Mouse (Mus musculus) c-Kit-positive CD71-negative TER-119-negative erythroid progenitor cells, embryonic 14.5 days (primary cell): Measurements from ENCODE around the gene Camta1.
A peak's percentile ranks its signal among the peaks of the same experiment; 100 is the strongest.

ENCODE experiments used
- DNase-seq: peaks from one replicate; pipeline ENCODE4 v3.0.0-alpha.2; 2013; ENCODE audit warnings: low read depth

Camta1 gene

GRCm38 (mm10) chr4:150990148-150990547 lies 871.5 kb downstream of the Camta1 start:
- no peak for DNase-seq

GRCm38 (mm10) chr4:150980153-150980552 lies 881.5 kb downstream of the Camta1 start:
- DNase-seq: no peak

- no peak for DNase-seq
Observed at GRCm38 (mm10) chr4:150979455-150979854, 882.2 kb downstream of the Camta1 start.

- DNase-seq: no peak
Observed at GRCm38 (mm10) chr4:150978156-150978910, 883.3 kb downstream of the Camta1 start.

- no peak for DNase-seq
Observed at GRCm38 (mm10) chr4:150975145-150975544, 886.5 kb downstream of the Camta1 start.

GRCm38 (mm10) chr4:150973264-150973663 lies 888.4 kb downstream of the Camta1 start:
- DNase-seq: no peak

- no peak for DNase-seq
Observed at GRCm38 (mm10) chr4:150968956-150969355, 892.7 kb downstream of the Camta1 start.

GRCm38 (mm10) chr4:150966556-150966955 lies 895.1 kb downstream of the Camta1 start:
- DNase-seq: peak; percentile 47

- no peak for DNase-seq
Observed at GRCm38 (mm10) chr4:150965555-150965951, 896.1 kb downstream of the Camta1 start.

- DNase-seq: peak; percentile 88
Observed at GRCm38 (mm10) chr4:150964635-150965554, 896.8 kb downstream of the Camta1 start.

GRCm38 (mm10) chr4:150963711-150964110 lies 898.0 kb downstream of the Camta1 start:
- DNase-seq: no peak

- no peak for DNase-seq
Observed at GRCm38 (mm10) chr4:150962231-150962630, 899.4 kb downstream of the Camta1 start.

GRCm38 (mm10) chr4:150958536-150958935 lies 903.1 kb downstream of the Camta1 start:
- DNase-seq: no peak

GRCm38 (mm10) chr4:150957106-150957458 lies 904.6 kb downstream of the Camta1 start:
- DNase-seq: no peak

GRCm38 (mm10) chr4:150956369-150957105 lies 905.1 kb downstream of the Camta1 start:
- no peak for DNase-seq

- no peak for DNase-seq
Observed at GRCm38 (mm10) chr4:150950972-150951371, 910.7 kb downstream of the Camta1 start.

GRCm38 (mm10) chr4:150944707-150945106 lies 917.0 kb downstream of the Camta1 start:
- no peak for DNase-seq

- no peak for DNase-seq
Observed at GRCm38 (mm10) chr4:150939991-150940651, 921.6 kb downstream of the Camta1 start.

GRCm38 (mm10) chr4:150938063-150938452 lies 923.6 kb downstream of the Camta1 start:
- DNase-seq: no peak

- DNase-seq: no peak
Observed at GRCm38 (mm10) chr4:150937293-150938062, 924.2 kb downstream of the Camta1 start.

- no peak for DNase-seq
Observed at GRCm38 (mm10) chr4:150933503-150933902, 928.2 kb downstream of the Camta1 start.
